Mouse (Mus musculus): Measurements from ENCODE around the gene Arrdc1. TPM values are rescaled to one million over a fixed set of nuclear protein-coding genes. Genes with fewer than 3 reads are reported as not detected.

Arrdc1 gene
- polyA plus RNA-seq, 1 experiment = 166 TPM

DNA sequence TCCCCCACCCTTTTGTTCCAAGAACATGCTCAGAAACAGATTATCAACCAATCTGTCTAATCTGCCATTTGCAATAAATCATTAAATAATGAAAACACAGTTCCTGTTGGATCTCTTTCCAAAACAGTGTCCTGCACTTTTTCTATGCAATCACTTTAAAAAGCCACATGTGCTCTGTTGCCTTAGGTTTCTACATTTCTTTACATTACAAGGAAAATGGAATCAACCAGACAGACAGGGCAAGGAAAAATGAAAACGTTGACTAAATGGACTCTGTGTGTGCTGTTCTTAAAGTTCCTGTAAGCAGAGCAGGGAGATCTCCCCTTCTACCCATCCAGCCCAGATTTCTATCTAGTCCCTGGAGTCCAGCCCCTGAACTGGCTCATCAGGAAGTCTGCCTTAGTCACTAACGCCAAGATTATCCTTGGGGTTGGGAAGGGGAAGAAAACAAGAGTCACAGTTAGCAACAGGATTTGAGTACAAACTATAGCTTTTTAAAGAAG lies 29.3 kb downstream of the Arrdc1 start:
- Histone ChIP-seq H3K27me3 (ENCODE audit: control insufficient read depth, insufficient read depth, low read length) (no peaks in the 10 kb centered on the region), H3K27ac (ENCODE audit: insufficient read depth, low read depth, low read length) (no peak overlapping the region), H3K4me1 (ENCODE audit: control insufficient read depth, insufficient read depth, insufficient read length, low read length) (no peaks in the 10 kb centered on the region), H3K4me3 (ENCODE audit: low read depth, low read length) (no peak overlapping the region), H3K36me3 (ENCODE audit: control insufficient read depth, insufficient read depth, low read length) (no peaks in the 10 kb centered on the region)
- TF ChIP-seq CTCF (IDR thresholded peaks at IDR 0.05; ENCODE audit: extremely low read depth, insufficient read length, insufficient replicate concordance, low read depth, low read length) = no peak
- TF ChIP-seq POLR2A (IDR thresholded peaks at IDR 0.05; ENCODE audit: low read depth, low read length) = no peak
- WGBS = 9% methylated on average over 2 of the region's 2 CpGs

DNA sequence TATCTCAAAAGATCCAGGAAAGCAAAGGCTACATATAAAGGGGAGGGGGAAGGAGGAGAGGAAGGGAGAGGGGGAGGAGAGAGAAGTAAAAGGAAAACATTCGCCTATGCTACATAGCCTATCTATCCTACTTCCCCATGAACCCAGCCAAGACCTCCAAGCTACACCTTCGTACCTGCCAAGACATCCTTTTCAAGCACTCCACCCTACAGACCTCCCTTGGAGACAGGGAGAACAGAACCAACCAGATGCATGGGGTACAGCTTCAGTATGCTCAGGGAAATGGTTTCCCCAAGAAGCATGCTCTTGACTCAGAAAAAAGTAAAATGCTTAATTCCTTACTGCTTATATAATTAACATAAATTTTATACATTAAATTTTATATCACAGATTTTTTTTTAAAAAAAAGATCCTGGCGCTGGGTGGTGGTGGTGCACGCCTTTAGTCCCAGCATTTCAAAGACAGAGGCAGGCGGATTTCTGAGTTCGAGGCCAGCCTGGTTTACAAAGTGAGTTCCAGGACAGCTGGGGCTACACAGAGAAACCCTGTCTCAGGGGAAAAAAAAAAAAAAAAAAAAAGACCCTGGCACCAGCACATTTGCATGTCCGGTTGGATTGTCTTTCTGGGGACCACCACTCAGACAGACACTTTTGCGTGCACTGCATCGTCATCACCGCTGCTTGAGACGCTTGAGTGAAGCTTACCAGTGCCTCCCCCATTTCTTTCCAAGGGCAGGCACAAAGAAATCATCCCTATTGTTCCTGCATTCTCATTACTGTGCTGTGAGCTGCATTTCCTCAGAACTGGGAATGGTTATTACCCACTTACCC lies 30.0 kb downstream of the Arrdc1 start:
- H3K27ac ChIP-seq (ENCODE audit: insufficient read depth, low read depth, low read length) = no peak overlapping the region
- H3K4me1 ChIP-seq (ENCODE audit: control insufficient read depth, insufficient read depth, insufficient read length, low read length) = no peaks in the 10 kb centered on the region
- H3K27me3 ChIP-seq (ENCODE audit: control insufficient read depth, insufficient read depth, low read length) = no peaks in the 10 kb centered on the region
- WGBS = 87% methylated on average over 11 of the region's 11 CpGs
- H3K36me3 ChIP-seq (ENCODE audit: control insufficient read depth, insufficient read depth, low read length) = no peaks in the 10 kb centered on the region
- no peak for TF ChIP-seq POLR2A (IDR thresholded peaks at IDR 0.05; ENCODE audit: low read depth, low read length)
- TF ChIP-seq CTCF (IDR thresholded peaks at IDR 0.05; ENCODE audit: extremely low read depth, insufficient read length, insufficient replicate concordance, low read depth, low read length) = no peak
- no peak overlapping the region for H3K4me3 ChIP-seq (ENCODE audit: low read depth, low read length)

DNA sequence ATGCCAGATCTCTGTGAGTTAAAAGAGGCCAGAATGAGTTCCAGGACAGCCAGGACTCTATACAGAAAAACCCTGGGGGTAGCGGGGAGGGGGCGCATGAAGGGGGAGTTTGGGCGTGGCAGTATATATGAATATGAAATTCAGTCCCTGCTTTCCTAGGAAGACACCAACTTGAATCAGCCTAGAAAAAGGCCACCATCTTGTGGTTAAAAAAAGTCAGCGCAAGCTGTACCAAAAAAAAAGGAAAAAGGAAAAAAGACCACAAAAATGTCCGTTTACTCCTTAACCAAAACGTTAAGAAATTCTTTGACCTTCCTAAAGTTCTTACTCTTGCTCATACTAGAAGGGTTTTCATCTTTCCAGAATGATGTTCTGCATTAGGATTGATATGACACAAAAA lies 32.1 kb downstream of the Arrdc1 start:
- TF ChIP-seq CTCF (IDR thresholded peaks at IDR 0.05; ENCODE audit: extremely low read depth, insufficient read length, insufficient replicate concordance, low read depth, low read length) = no peak
- 77% methylated on average over 6 of the region's 6 CpGs for WGBS
- Histone ChIP-seq H3K27me3 (ENCODE audit: control insufficient read depth, insufficient read depth, low read length) (no peaks in the 10 kb centered on the region), H3K36me3 (ENCODE audit: control insufficient read depth, insufficient read depth, low read length) (0 out of 2 replicates have a peak, but pooled peaks cover 2% of the 10 kb centered on the region), H3K4me1 (ENCODE audit: control insufficient read depth, insufficient read depth, insufficient read length, low read length) (no peaks in the 10 kb centered on the region), H3K27ac (ENCODE audit: insufficient read depth, low read depth, low read length) (no peak overlapping the region), H3K4me3 (ENCODE audit: low read depth, low read length) (no peak overlapping the region)

DNA sequence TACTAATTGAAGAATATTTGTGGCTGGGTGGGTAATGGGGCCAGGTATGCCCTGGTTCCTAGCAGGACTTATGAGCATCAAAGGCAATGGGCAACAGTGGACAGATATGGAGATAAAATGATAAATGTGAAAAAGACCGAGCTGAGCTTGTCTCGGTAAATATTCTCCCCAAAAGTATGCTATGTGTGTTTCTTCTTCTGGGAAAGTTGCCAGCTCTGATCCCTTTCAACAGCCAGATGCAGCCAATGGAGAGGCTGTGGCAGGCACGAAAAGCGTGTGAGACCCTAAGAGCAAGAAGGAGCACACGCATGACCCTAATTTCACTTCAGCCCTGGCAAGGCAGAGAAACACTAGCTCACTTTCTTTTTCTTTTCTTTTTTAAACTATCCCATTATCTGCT lies 34.0 kb downstream of the Arrdc1 start:
- Histone ChIP-seq H3K36me3 (ENCODE audit: control insufficient read depth, insufficient read depth, low read length) (0 out of 2 replicates have a peak, but pooled peaks cover 2% of the 10 kb centered on the region), H3K27me3 (ENCODE audit: control insufficient read depth, insufficient read depth, low read length) (no peaks in the 10 kb centered on the region), H3K4me3 (ENCODE audit: low read depth, low read length) (no peak overlapping the region), H3K27ac (ENCODE audit: insufficient read depth, low read depth, low read length) (no peak overlapping the region), H3K4me1 (ENCODE audit: control insufficient read depth, insufficient read depth, insufficient read length, low read length) (no peaks in the 10 kb centered on the region)
- TF ChIP-seq POLR2A (IDR thresholded peaks at IDR 0.05; ENCODE audit: low read depth, low read length) (no peak), CTCF (IDR thresholded peaks at IDR 0.05; ENCODE audit: extremely low read depth, insufficient read length, insufficient replicate concordance, low read depth, low read length) (no peak)
- 68% methylated on average over 5 of the region's 5 CpGs for WGBS

DNA sequence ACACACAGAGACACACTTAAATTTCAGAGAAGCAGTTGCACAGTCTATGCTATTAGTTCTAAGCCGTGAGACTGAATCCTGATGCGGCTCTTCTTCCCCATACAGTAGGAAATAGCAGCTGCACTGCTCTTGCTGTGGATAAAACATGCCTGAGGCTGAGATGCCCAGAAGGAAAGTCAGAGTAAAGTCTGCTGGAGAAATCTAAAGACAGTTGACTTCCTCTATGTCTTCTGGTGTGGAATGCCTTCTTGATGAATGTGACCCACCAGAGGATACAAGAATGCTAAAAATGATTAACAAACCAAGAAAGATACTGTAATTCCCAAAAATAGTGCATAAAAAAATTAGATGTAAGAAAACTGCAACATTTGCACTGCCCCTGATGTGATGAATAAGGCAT lies 35.8 kb downstream of the Arrdc1 start:
- no peaks in the 10 kb centered on the region for H3K27me3 ChIP-seq (ENCODE audit: control insufficient read depth, insufficient read depth, low read length)
- no peak overlapping the region for H3K4me3 ChIP-seq (ENCODE audit: low read depth, low read length)
- 0 out of 2 replicates have a peak, but pooled peaks cover 2% of the 10 kb centered on the region for H3K36me3 ChIP-seq (ENCODE audit: control insufficient read depth, insufficient read depth, low read length)
- H3K27ac ChIP-seq (ENCODE audit: insufficient read depth, low read depth, low read length) = no peak overlapping the region
- TF ChIP-seq CTCF (IDR thresholded peaks at IDR 0.05; ENCODE audit: extremely low read depth, insufficient read length, insufficient replicate concordance, low read depth, low read length) = no peak
- no peak for TF ChIP-seq POLR2A (IDR thresholded peaks at IDR 0.05; ENCODE audit: low read depth, low read length)
- 83% methylated on average over 2 of the region's 2 CpGs for WGBS
- H3K4me1 ChIP-seq (ENCODE audit: control insufficient read depth, insufficient read depth, insufficient read length, low read length) = no peaks in the 10 kb centered on the region

DNA sequence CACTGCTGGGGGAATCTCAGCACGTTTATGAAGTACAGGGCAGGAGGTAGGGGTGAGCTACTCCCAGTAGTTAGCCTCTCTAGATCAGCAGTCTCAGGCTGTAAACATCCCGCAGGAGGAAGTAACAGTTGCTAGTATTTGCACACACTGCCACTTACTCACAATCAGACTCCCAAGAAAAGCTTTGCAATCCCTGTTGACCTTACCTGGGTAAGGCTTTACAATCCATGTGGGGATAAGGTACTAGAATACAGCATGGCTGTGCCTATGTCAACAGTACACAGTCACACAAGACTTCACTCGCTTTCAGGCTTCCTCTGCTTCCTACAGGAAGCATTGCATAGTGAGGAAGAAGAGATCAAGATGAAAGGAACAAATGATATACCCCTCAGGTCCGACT lies 38.3 kb downstream of the Arrdc1 start:
- peaks cover 2% of the 10 kb centered on the region; the same call in 1 of the 2 replicates for H3K4me1 ChIP-seq (ENCODE audit: control insufficient read depth, insufficient read depth, insufficient read length, low read length)
- 0 out of 2 replicates have a peak, but pooled peaks cover 2% of the 10 kb centered on the region for H3K36me3 ChIP-seq (ENCODE audit: control insufficient read depth, insufficient read depth, low read length)
- no peak overlapping the region for H3K4me3 ChIP-seq (ENCODE audit: low read depth, low read length)
- H3K27me3 ChIP-seq (ENCODE audit: control insufficient read depth, insufficient read depth, low read length) = no peaks in the 10 kb centered on the region
- TF ChIP-seq POLR2A (IDR thresholded peaks at IDR 0.05; ENCODE audit: low read depth, low read length) (no peak), CTCF (IDR thresholded peaks at IDR 0.05; ENCODE audit: extremely low read depth, insufficient read length, insufficient replicate concordance, low read depth, low read length) (no peak)
- H3K27ac ChIP-seq (ENCODE audit: insufficient read depth, low read depth, low read length) = no peak overlapping the region
- whole genome bisulfite sequencing = 48% methylated on average over 4 of the region's 4 CpGs

DNA sequence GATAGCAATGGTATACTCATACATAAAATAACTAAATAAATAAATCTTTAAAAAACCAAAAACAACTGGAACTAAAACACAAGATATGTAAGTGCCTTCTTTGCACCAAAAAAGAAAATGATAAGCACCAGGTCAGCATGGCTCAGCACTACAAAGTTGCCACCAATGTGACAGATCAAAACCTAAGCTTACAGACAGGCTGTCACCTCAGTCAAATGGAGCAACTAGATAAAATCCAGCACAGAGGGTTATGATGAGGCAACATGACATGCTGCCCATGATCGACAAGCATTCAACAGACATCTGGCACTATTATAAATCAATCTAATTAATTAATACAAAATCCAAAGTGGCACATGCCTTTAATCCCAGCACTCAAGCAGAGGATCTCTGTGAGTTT lies 40.8 kb downstream of the Arrdc1 start:
- Histone ChIP-seq H3K4me1 (ENCODE audit: control insufficient read depth, insufficient read depth, insufficient read length, low read length) (peaks cover 2% of the 10 kb centered on the region; the same call in 1 of the 2 replicates), H3K27me3 (ENCODE audit: control insufficient read depth, insufficient read depth, low read length) (no peaks in the 10 kb centered on the region), H3K27ac (ENCODE audit: insufficient read depth, low read depth, low read length) (no peak overlapping the region), H3K4me3 (ENCODE audit: low read depth, low read length) (no peak overlapping the region), H3K36me3 (ENCODE audit: control insufficient read depth, insufficient read depth, low read length) (0 out of 2 replicates have a peak, but pooled peaks cover 2% of the 10 kb centered on the region)
- TF ChIP-seq POLR2A (IDR thresholded peaks at IDR 0.05; ENCODE audit: low read depth, low read length) (no peak), CTCF (IDR thresholded peaks at IDR 0.05; ENCODE audit: extremely low read depth, insufficient read length, insufficient replicate concordance, low read depth, low read length) (no peak)
- 89% methylated on average over 1 of the region's 1 CpGs for WGBS
